Mouse (Mus musculus) lung, postnatal 14 days (tissue): ENCODE measurements around the gene Nadk.

Source experiments
- DNase-seq: peaks from one replicate; pipeline ENCODE4 v3.0.0; 2021

Gene Nadk

DNA sequence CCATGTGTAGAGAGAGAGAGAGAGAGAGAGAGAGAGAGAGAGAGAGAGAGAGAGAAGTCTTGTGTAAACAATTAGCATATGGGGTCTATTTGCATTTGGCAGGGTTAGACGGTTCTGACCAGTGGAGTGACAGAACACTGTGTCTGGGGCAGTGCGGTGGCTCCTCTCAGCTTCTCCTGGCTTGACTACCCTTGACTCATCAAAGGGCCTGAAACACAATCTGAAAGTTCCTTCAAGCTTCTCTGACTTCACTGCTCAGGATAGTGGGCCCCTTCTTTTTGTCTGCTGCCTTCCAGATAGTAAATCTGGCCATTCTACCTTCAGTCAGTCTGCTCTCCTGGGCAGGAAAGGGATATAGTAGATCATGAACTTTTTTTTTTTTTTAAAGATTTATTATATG, 44.6 kb downstream of the Nadk start:
- no peak for DNase-seq

DNA sequence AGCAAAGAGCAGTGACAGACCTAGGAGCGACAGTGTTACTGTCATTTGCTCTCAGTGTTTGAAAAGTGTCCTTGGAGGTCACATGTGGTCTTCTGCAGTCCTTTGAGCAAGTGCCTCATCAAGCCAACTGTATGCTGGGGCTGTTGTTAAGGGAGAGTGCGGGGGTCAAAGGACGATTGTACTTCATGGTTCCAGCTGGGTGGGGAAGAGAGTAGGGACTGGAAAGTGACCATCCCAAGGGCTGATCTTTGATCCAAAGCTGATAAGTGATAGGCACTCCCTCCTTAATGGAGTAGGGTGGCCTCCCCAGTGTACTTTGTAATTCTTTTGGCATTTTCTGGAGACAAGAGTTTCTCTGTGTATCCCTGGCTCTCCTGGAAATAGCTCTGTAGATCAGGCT, 49.7 kb downstream of the Nadk start:
- DNase-seq, result no peak

DNA sequence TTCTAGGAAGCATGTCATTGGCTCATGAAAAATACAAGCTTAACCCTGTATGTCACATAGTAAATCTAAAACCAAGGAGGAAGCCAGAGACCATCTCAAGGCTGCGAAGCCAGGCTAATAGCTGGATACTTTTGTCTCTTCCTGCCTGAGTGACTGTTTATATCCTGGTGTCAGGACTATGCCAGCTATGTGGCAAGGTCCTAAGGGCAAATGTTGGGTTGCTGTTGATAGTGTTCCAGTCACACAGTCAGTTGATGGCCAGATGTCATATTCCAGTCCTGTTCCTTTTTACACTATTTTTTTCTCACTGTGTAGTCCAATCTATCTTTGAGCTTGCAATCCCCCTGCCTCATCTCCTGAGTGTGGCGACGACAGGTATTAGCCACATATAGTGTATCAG, 51.1 kb downstream of the Nadk start:
- DNase-seq, result no peak

DNA sequence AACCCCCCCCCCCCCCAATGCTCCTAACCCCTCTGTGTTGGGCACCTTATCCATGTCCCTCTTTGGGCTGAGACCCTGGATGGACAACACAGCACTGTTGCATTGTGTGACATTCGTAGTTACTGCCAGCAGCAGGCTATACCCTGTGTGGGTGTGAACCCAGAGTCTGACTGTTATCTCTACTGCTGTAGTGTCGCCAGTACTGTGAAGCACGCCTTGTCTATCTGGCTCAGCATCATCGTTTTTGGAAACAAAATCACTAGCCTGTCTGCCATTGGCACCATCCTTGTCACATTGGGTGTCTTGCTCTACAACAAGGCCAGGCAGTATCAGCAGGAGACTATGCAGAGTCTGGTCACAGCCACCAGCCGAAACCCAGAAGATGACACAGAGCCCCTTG, 56.1 kb downstream of the Nadk start:
- DNase-seq, result no peak

DNA sequence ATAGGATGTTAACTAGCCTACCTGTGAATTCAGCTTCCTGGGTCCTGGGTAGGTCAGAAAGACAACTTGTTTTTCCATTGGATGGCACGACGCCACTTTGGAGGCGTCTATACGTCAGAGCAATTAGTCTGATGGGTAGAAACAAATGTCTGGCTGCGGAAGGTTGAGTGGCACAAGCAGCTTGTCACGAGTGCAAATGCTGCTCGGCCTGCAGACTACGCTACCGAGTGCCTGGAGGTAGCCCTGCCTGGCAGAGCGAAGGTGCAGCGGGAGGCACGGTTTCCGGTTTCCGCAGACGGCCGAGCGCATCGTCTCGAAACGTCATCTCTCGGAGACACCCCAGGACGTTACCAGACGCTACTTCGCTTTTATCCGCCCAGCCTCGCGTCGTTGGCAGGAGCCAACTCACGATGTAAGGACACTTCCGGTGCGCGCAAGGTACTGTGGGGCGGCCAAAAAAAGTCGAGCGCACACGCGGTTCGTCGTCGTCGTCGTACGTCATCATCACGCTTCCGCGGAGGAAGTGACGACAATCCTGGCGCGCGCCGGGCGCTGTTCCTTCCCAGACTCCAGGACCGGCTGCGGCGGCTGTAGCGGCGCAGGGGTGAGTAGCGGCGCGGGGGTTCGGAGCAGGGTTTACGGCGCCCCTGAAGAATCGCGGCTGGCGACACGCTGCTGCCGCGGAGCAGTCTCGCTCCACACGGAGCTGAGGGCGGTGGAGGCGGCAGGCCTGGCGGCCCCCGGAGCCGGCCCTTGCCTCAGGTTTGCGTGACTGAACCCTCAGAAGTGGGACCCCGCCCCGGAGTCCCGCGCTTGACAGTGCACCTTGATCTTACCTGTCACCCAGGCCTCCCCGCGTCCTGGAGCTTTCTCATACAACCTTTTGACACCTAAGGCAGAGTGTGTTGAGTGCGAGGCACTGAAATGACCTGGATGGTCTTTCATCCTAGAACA, 62.4 kb downstream of the Nadk start, which contains the start of gene Cdk11b:
TSS of gene Cdk11b (plus strand) at position 517 of the 954 bp plus-strand sequence.
- peak; percentile 96 for DNase-seq

DNA sequence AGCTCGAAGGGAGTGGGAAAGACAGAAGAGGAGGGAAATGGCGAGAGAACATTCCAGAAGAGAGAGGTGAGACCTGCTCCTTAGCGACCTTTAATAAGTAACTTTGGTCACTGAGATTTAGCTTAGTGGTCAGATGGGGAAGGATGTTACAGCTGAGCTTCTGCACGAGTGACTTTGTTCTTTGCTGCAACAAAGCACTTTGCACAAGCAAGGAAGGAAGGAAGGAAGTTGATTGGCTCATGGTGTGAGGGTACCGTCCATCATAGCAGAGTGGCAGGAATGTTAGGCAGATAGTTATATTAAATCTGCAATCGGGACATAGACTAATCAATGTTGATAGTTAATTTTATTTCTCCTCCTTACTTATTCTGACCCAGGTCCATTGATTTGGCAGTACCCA, 68.1 kb downstream of the Nadk start:
- DNase-seq, result no peak

- no peak for DNase-seq
Measured at GRCm38 (mm10) chr4:155635766-155636499, 73.8 kb downstream of the Nadk start.
